Mouse (Mus musculus) olfactory bulb, adult 2 months (tissue): ENCODE results near the gene Sec22a.

Source experiments
- CTCF ChIP-seq: fragments of 200-500 bp; IDR thresholded peaks from 2 replicates; pipeline ENCODE4 v1.5.1; 2012; ENCODE audit warnings: low read depth, mild to moderate bottlenecking, low read length, moderate library complexity; ENCODE audit not compliant: insufficient read depth
- POLR2A ChIP-seq: fragments of 200-500 bp; IDR thresholded peaks from 2 replicates; pipeline ENCODE4 v1.6.1; 2012; ENCODE audit warnings: mild to moderate bottlenecking, low read depth, low read length, moderate library complexity; ENCODE audit not compliant: insufficient read depth

DNA sequence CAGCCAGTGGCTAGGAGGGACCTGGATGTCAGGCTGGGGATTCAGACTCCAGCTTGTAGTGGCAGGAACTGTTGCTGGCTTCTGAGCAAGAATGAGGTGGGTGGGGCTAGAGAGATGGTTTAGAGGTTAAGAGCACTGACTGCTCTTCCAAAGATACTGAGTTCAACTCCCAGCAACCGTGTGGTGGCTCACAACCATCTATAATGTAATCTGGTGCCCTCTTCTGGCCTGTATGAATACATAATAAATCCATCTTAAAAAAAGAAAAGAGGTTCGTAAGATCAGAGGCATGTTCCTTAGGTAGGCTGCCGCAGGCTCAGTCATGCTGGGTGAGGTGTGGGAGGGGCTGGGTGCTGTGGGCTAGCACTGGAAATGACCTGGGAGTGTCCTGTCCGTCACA, 92.1 kb downstream of the Sec22a start:
- TF ChIP-seq POLR2A (no peak), CTCF (no peak)
